Mouse (Mus musculus) E14TG2a.4 (cell line): ENCODE data around the gene Zfp553.

Source experiments
- CTCF ChIP-seq: conservative IDR thresholded peaks from 2 replicates; pipeline ENCODE4 v1.5.1; 2014; ENCODE audit warnings: low read length
- NANOG ChIP-seq: IDR thresholded peaks from 2 replicates; pipeline ENCODE4 v1.6.1; 2014; ENCODE audit warnings: borderline replicate concordance, low read length, mixed read lengths

GRCm38 (mm10) chr7:127243870-127244657 is 11.2 kb downstream of the Zfp553 start, which contains the start of gene Zfp771:
- TF ChIP-seq CTCF, result no peak
- TF ChIP-seq NANOG, result no peak
